Mouse (Mus musculus) intestine, embryonic 16.5 days (tissue): ENCODE data around the gene Trim56. TPM values are rescaled to one million over a fixed set of nuclear protein-coding genes. Genes with fewer than 3 reads are reported as not detected.

Experiments
- ATAC-seq: fragments of 200-750 bp; cut with Nextera tagmentation; 2 replicates; pipeline ENCODE4 v1.8.0; 2017; ENCODE audit warnings: moderate TSS enrichment, moderate library complexity
- H3K27ac ChIP-seq: fragments of 300-500 bp; sonication (generic); 2 replicates; pipeline ENCODE4 v1.5.1; 2014; ENCODE audit warnings: mild to moderate bottlenecking, low read length
- H3K27me3 ChIP-seq: fragments of 300-500 bp; sonication (generic); replicated peaks from 2 replicates; pipeline ENCODE4 v1.6.1; 2014; ENCODE audit warnings: low read length, control low read depth, mixed read lengths; ENCODE audit not compliant: control insufficient read depth, insufficient read depth
- H3K36me3 ChIP-seq: fragments of 300-500 bp; sonication (generic); 2 replicates; pipeline ENCODE4 v1.6.1; 2014; ENCODE audit warnings: low read length, control low read depth; ENCODE audit not compliant: control insufficient read depth, insufficient read depth
- H3K4me1 ChIP-seq: fragments of 300-500 bp; sonication (generic); 2 replicates; pipeline ENCODE4 v1.6.1; 2014; ENCODE audit warnings: low read length, control low read depth, mixed read lengths; ENCODE audit not compliant: control insufficient read depth, insufficient read depth
- H3K4me2 ChIP-seq: fragments of 300-500 bp; sonication (generic); 2 replicates; pipeline ENCODE4 v1.6.1; 2014; ENCODE audit warnings: low read depth, low read length, control low read depth
- H3K4me3 ChIP-seq: fragments of 300-500 bp; sonication (generic); 2 replicates; pipeline ENCODE4 v1.5.1; 2014; ENCODE audit warnings: mild to moderate bottlenecking, low read length
- H3K9ac ChIP-seq: fragments of 300-500 bp; sonication (generic); 2 replicates; pipeline ENCODE4 v1.6.1; 2014; ENCODE audit warnings: low read depth, low read length
- H3K9me3 ChIP-seq: fragments of 300-500 bp; sonication (generic); 2 replicates; pipeline ENCODE4 v1.6.1; 2016; ENCODE audit warnings: low read length, control low read depth; ENCODE audit not compliant: control insufficient read depth
- WGBS: fragments of 180-500 bp; shearing (Covaris S2); extraction: QIAGEN DNeasy Blood & Tissue Kit; methylation state at CpG from one replicate; pipeline ENCODE4 v1.1.7; 2014; 5-methylcytosine and 5-hydroxymethylcytosine counted together
- polyA plus RNA-seq: library from polyadenylated mRNA; unstranded; fragments of >200 nt; fragmentation: Nextera tagmentation; extraction: Ambion mirVana; gene quantifications from 2 replicates; pipeline ENCODE4 v1.2.1, GENCODE M21; 2015

Trim56 gene
- polyA plus RNA-seq, 1 experiment from 2014 or later: 6.5 TPM

- ATAC-seq: no peak
- 80% methylated on average over 5 of the region's 5 CpGs for WGBS
- H3K36me3 ChIP-seq: peaks cover 22% of the 10 kb centered on the region
Measured at GRCm38 (mm10) chr5:137111542-137112408, 4.2 kb downstream of the Trim56 start.

GRCm38 (mm10) chr5:137110863-137111262 is 5.1 kb downstream of the Trim56 start:
- H3K4me2 ChIP-seq: no peak overlapping the region
- no peak overlapping the region for H3K4me3 ChIP-seq
- H3K4me1 ChIP-seq: peaks cover 9% of the 10 kb centered on the region
- no peaks in the 10 kb centered on the region for H3K27me3 ChIP-seq
- peaks cover 22% of the 10 kb centered on the region for H3K36me3 ChIP-seq
- no peak overlapping the region for H3K9ac ChIP-seq
- ATAC-seq: no peak
- no peaks in the 10 kb centered on the region; the same call in 1 of the 2 replicates for H3K9me3 ChIP-seq
- WGBS: 90% methylated on average over 12 of the region's 12 CpGs
- no peak overlapping the region for H3K27ac ChIP-seq

More at GRCm38 (mm10) chr5:137111542-137112408, 4.2 kb downstream of the Trim56 start:
- H3K4me2 ChIP-seq: no peak overlapping the region
- H3K27ac ChIP-seq: no peak overlapping the region
- no peak overlapping the region for H3K9ac ChIP-seq
- no peaks in the 10 kb centered on the region for H3K27me3 ChIP-seq
- H3K4me1 ChIP-seq: peaks cover 15% of the 10 kb centered on the region
- H3K4me3 ChIP-seq: no peak overlapping the region
- no peaks in the 10 kb centered on the region; the same call in 1 of the 2 replicates for H3K9me3 ChIP-seq

DNA sequence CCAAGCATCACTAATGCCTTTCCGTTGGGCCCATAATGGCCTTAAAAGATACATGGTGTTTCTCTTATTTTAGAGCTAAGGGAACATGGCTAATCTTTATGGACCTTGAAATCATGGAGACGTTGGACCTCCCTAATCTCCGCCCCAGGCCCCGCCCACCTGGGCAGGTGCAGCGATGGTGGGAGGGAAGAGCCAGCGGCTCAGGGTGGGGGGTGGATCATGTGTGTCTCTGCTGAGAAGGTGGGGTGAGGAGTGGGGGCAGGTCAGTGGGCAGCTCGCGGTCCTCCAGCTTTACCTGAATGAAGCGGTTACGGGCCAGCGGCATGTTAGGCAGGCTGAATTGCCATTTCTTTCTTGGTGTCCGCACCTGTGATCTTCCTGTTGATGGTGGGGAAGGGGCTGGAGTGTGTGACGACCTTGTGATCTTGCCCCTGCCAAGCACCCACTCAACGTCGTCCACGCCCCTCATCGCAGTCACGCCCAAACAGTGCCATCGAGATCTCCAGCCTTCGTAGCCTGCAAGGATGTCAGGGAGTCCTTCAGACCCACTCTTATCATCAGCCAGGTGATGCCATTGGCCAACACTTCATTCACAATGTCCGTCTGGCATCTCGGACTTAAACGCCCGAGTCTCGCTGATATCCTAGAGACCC is 5.9 kb downstream of the Trim56 start:
- 55% methylated on average over 25 of the region's 25 CpGs for WGBS
- H3K27ac ChIP-seq: no peak overlapping the region

GRCm38 (mm10) chr5:137108111-137108510 is 7.9 kb downstream of the Trim56 start:
- no peak overlapping the region for H3K4me3 ChIP-seq
- H3K36me3 ChIP-seq: peaks cover 8% of the 10 kb centered on the region
- H3K9ac ChIP-seq: no peak overlapping the region
- 61% methylated on average over 6 of the region's 6 CpGs for WGBS
- no peak overlapping the region for H3K4me2 ChIP-seq
- no peaks in the 10 kb centered on the region; the same call in 1 of the 2 replicates for H3K9me3 ChIP-seq
- H3K4me1 ChIP-seq: no peaks in the 10 kb centered on the region; the same call in 1 of the 2 replicates
- H3K27ac ChIP-seq: no peak overlapping the region
- H3K27me3 ChIP-seq: no peaks in the 10 kb centered on the region
- no peak for ATAC-seq

More for the DNA sequence above, 5.9 kb downstream of the Trim56 start:
- Histone ChIP-seq H3K36me3 (peaks cover 22% of the 10 kb centered on the region), H3K27me3 (no peaks in the 10 kb centered on the region), H3K4me2 (no peak overlapping the region), H3K4me3 (no peak overlapping the region), H3K9ac (no peak overlapping the region), H3K9me3 (no peaks in the 10 kb centered on the region; the same call in 1 of the 2 replicates), H3K4me1 (peaks cover 4% of the 10 kb centered on the region)
- no peak for ATAC-seq

GRCm38 (mm10) chr5:137107670-137108069 is 8.3 kb downstream of the Trim56 start:
- H3K4me3 ChIP-seq: no peak overlapping the region
- 85% methylated on average over 8 of the region's 8 CpGs for WGBS
- no peak for ATAC-seq
- H3K27ac ChIP-seq: no peak overlapping the region
- no peak overlapping the region for H3K9ac ChIP-seq
- H3K36me3 ChIP-seq: peaks cover 4% of the 10 kb centered on the region
- H3K9me3 ChIP-seq: no peaks in the 10 kb centered on the region; the same call in 1 of the 2 replicates
- no peaks in the 10 kb centered on the region; the same call in 1 of the 2 replicates for H3K4me1 ChIP-seq
- H3K27me3 ChIP-seq: no peaks in the 10 kb centered on the region
- H3K4me2 ChIP-seq: no peak overlapping the region

DNA sequence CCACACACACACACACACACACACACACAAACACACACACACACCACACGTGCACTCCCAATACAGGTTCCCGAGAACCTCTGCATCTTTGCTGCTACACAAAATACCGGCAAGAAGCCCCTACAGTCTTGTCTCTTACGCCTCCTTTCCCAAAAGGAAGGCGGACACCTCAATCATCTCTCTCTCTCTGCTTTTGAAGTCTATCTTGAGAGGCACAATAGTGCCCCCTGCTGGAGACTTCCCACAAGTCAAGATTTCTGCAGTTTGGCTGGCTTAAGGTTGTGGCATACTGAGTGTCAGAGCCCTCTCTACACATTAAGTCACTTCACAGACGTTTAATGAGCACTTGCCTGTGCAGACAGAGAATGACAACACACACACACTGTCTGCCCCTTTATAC is 9.0 kb downstream of the Trim56 start:
- 13% methylated on average over 6 of the region's 6 CpGs for WGBS
- ATAC-seq: 0 out of 2 replicates have a peak, but pooled peaks have one; percentile 16

DNA sequence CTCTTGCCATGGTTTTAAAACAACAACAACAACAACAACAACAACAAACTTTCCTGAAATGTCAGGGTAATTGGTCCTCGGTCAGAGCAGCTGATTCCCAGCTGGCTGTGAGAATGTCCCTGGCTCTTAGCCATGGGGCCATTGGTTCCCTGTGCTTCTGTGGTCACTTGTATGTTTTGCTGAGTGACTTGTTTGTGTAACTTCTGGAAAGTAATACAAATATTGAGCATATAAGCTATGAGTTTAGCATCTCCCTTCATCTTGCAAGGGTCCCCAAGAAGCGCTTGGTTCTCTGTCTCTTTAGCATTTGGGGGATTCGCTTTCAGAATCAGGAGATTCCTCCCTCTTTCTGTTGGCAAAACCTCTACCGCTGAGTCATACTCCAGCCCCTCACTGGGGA is 9.6 kb downstream of the Trim56 start:
- Histone ChIP-seq H3K9me3 (no peaks in the 10 kb centered on the region; the same call in 1 of the 2 replicates), H3K4me1 (no peaks in the 10 kb centered on the region; the same call in 1 of the 2 replicates), H3K9ac (no peak overlapping the region), H3K27ac (no peak overlapping the region), H3K36me3 (no peaks in the 10 kb centered on the region), H3K27me3 (no peaks in the 10 kb centered on the region), H3K4me3 (no peak overlapping the region), H3K4me2 (no peak overlapping the region)
- no peak for ATAC-seq
- 82% methylated on average over 4 of the region's 4 CpGs for WGBS

More for the DNA sequence above, 9.0 kb downstream of the Trim56 start:
- Histone ChIP-seq H3K4me2 (no peak overlapping the region), H3K36me3 (no peaks in the 10 kb centered on the region), H3K9me3 (no peaks in the 10 kb centered on the region; the same call in 1 of the 2 replicates), H3K9ac (no peak overlapping the region), H3K4me3 (no peak overlapping the region), H3K27me3 (no peaks in the 10 kb centered on the region), H3K4me1 (no peaks in the 10 kb centered on the region; the same call in 1 of the 2 replicates), H3K27ac (no peak overlapping the region)

GRCm38 (mm10) chr5:137103969-137104368 is 12.0 kb downstream of the Trim56 start:
- H3K4me1 ChIP-seq: no peaks in the 10 kb centered on the region; the same call in 1 of the 2 replicates

More at GRCm38 (mm10) chr5:137103969-137104368, 12.0 kb downstream of the Trim56 start:
- H3K9ac ChIP-seq: no peak overlapping the region
- no peaks in the 10 kb centered on the region for H3K9me3 ChIP-seq
- H3K27me3 ChIP-seq: no peaks in the 10 kb centered on the region
- no peak overlapping the region for H3K4me3 ChIP-seq
- no peaks in the 10 kb centered on the region for H3K36me3 ChIP-seq
- ATAC-seq: no peak
- 89% methylated on average over 2 of the region's 2 CpGs for WGBS
- no peak overlapping the region for H3K27ac ChIP-seq
- no peak overlapping the region for H3K4me2 ChIP-seq
